Mouse (Mus musculus): ENCODE data around the gene Ltbp1. TPM values are rescaled to one million over a fixed set of nuclear protein-coding genes. Genes with fewer than 3 reads are reported as not detected.
A peak's percentile ranks its signal among the peaks of the same experiment; 100 is the strongest.

The Ltbp1 gene
- total and polyA plus RNA-seq, 3 experiments: 2.3 to 6.4 (median 2.5) TPM

GRCm38 (mm10) chr17:75017423-75017822, 12.1 kb downstream of the Ltbp1 start:
- dilution Hi-C loops (cut with MboI; ENCODE audit: extremely low pct_ligation_motif_present, extremely low pct_unique_long_range_greater_than_20kb, low sequenced_read_pairs): no loop called here
- TF ChIP-seq UBTF (IDR thresholded peaks at IDR 0.05; ENCODE audit: low read depth, low read length): no peak
- TF ChIP-seq E2F4 (IDR thresholded peaks at IDR 0.05; ENCODE audit: insufficient replicate concordance, low read depth, low read length): no peak
- TF ChIP-seq MEF2A (IDR thresholded peaks at IDR 0.05; ENCODE audit: borderline replicate concordance, low read depth, low read length): no peak
- TF ChIP-seq GABPA (IDR thresholded peaks at IDR 0.05; ENCODE audit: insufficient replicate concordance, low read depth, low read length): no peak
- no peak for TF ChIP-seq POLR2A (IDR thresholded peaks at IDR 0.05; ENCODE audit: low read depth, low read length)
- peak; percentile 66 to 73 for TF ChIP-seq CTCF (conservative IDR thresholded peaks at IDR 0.05 in 1 of 2, IDR thresholded peaks at IDR 0.05 in 1 of 2; ENCODE audit: low read depth in 2 of 2, low read length in 2 of 2)
- TF ChIP-seq USF2 (conservative IDR thresholded peaks at IDR 0.05; ENCODE audit: low read depth, low read length): no peak
- TF ChIP-seq RCOR1 (conservative IDR thresholded peaks at IDR 0.05; ENCODE audit: low read depth, low read length): no peak
- TF ChIP-seq BHLHE40 (IDR thresholded peaks at IDR 0.05; ENCODE audit: low read depth, low read length): no peak
- no peak for TF ChIP-seq MYC (IDR thresholded peaks at IDR 0.05; ENCODE audit: low read depth, low read length)
- TF ChIP-seq SMC3 (IDR thresholded peaks at IDR 0.05; ENCODE audit: low read depth, low read length): peak; percentile 81
- TF ChIP-seq ZKSCAN1 (IDR thresholded peaks at IDR 0.05; ENCODE audit: borderline replicate concordance, low read depth, low read length): no peak
- no peak for TF ChIP-seq IRF4 (IDR thresholded peaks at IDR 0.05; ENCODE audit: low read depth, low read length)
- no peak for TF ChIP-seq ZMIZ1 (IDR thresholded peaks at IDR 0.05; ENCODE audit: low read depth, low read length)
- no peak for TF ChIP-seq SIN3A (IDR thresholded peaks at IDR 0.05; ENCODE audit: low read length)
- no peak for TF ChIP-seq MAFK (IDR thresholded peaks at IDR 0.05; ENCODE audit: insufficient replicate concordance, low read length)
- no peak for TF ChIP-seq JUN (IDR thresholded peaks at IDR 0.05; ENCODE audit: insufficient read depth, low read depth, low read length)
- TF ChIP-seq MAZ (IDR thresholded peaks at IDR 0.05; ENCODE audit: low read depth, low read length): no peak
- TF ChIP-seq ETS1 (conservative IDR thresholded peaks at IDR 0.05; ENCODE audit: low read depth, low read length): no peak
- no peak for TF ChIP-seq EP300 (IDR thresholded peaks at IDR 0.05; ENCODE audit: low read length)
- TF ChIP-seq ZC3H11A (IDR thresholded peaks at IDR 0.05; ENCODE audit: low read depth, low read length): no peak
- no peak for TF ChIP-seq HCFC1 (IDR thresholded peaks at IDR 0.05; ENCODE audit: low read depth, low read length)
- peak; percentile 53 for TF ChIP-seq RAD21 (IDR thresholded peaks at IDR 0.05; ENCODE audit: low read depth, low read length)
- TF ChIP-seq POLR2AphosphoS2 (IDR thresholded peaks at IDR 0.05; ENCODE audit: low read depth, low read length): no peak
- no peak for TF ChIP-seq ZNF384 (IDR thresholded peaks at IDR 0.05; ENCODE audit: low read depth, low read length)
- Histone ChIP-seq H3K9ac (ENCODE audit: insufficient read depth, low read depth) (no peak overlapping the region), H3K36me3 (replicated peaks in 1 of 2; ENCODE audit: control insufficient read depth in 1 of 2, insufficient read depth in 1 of 2, low read length in 1 of 2) (no peaks in the 10 kb centered on the region), H3K27ac (ENCODE audit: insufficient read depth, low read depth) (no peak overlapping the region), H3K27me3 (replicated peaks) (no peaks in the 10 kb centered on the region), H3K9me3 (replicated peaks; ENCODE audit: low read length) (no peaks in the 10 kb centered on the region), H3K79me2 (replicated peaks; ENCODE audit: control insufficient read depth, extremely low read depth, insufficient read depth, poor library complexity, severe bottlenecking) (no peaks in the 10 kb centered on the region), H3K4me3 (replicated peaks in 1 of 3; ENCODE audit: low read depth in 2 of 3, low read length in 2 of 3, poor library complexity in 1 of 3) (no peak overlapping the region), H3K4me2 (ENCODE audit: insufficient read depth, low read depth, poor library complexity, severe bottlenecking) (no peak overlapping the region), H3K4me1 (ENCODE audit: control insufficient read depth in 1 of 2, insufficient read depth in 2 of 2) (no peaks in the 10 kb centered on the region)
- in situ Hi-C loops (cut with MboI; ENCODE audit: low pct_ligation_motif_present, low pct_unique_long_range_greater_than_20kb, low sequenced_read_pairs): no loop called here
- DNase-seq (ENCODE audit: extremely low read depth): peak; percentile 42

Measured in CH12.LX (cell line).